Mouse (Mus musculus): Measurements from ENCODE around the gene Ctnna3. TPM values are rescaled to one million over a fixed set of nuclear protein-coding genes. Genes with fewer than 3 reads are reported as not detected.

Gene Ctnna3
- total and polyA plus RNA-seq, 2 experiments from 2014 or later = 0.63 to 1.0 TPM

DNA sequence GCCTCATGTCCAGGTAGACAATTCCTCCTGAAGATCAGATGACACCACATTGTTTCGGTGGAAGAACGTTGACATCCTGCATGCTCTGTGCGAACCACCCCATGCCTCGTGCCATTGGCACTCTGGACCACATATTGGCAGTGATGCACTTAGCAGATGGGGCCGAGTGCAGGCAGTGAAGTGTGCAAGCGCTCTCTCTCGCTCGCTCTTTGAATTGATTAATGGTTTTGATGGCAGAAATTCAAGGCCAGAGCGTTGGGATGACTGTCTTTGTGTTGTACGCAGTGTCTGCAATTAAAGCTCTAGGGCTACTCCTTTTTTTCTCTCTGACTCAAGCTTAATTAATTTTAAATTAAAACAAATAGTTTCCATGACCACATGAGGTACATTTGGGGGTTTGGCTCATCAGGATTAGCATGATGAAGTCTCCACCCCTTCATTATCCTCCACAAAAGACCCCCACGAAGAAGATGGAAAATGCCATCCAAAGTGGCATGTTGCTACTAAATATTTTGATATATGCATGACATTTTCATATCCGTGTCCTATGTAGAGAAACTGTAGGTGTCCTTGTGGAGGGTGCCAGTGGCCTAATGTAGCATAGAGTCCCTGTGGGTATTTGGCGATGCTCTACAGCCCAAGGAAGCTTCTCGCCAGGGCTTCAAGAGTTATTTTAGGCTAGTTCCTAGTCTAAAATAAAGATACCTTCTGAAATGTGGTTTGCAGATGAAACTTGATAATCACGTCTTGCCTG is 700.7 kb downstream of the Ctnna3 start:
- H3K36me3 ChIP-seq (ENCODE audit: insufficient read depth, low read length) = no peaks in the 10 kb centered on the region
- no peak overlapping the region for H3K4me2 ChIP-seq (ENCODE audit: low read depth, low read length, poor library complexity, severe bottlenecking)
- peak; percentile 41; the same call in 1 of the 2 replicates for ATAC-seq (ENCODE audit: low FRiP score)
- no peak overlapping the region for H3K9ac ChIP-seq (replicated peaks; ENCODE audit: low read length, poor library complexity, severe bottlenecking)
- no peaks in the 10 kb centered on the region for H3K9me3 ChIP-seq (ENCODE audit: low read length)
- TF ChIP-seq CTCF (IDR thresholded peaks at IDR 0.05) = no peak
- no peak overlapping the region for H3K27ac ChIP-seq (ENCODE audit: low read depth, low read length)
- H3K4me3 ChIP-seq (ENCODE audit: low read depth, low read length) = no peak overlapping the region
- H3K27me3 ChIP-seq (ENCODE audit: insufficient read depth, low read length) = no peaks in the 10 kb centered on the region
- no peaks in the 10 kb centered on the region for H3K4me1 ChIP-seq (ENCODE audit: insufficient read depth, low read length)
- peak; percentile 78 for DNase-seq (ENCODE audit: low spot score)
- WGBS = 81% methylated on average over 15 of the region's 15 CpGs

DNA sequence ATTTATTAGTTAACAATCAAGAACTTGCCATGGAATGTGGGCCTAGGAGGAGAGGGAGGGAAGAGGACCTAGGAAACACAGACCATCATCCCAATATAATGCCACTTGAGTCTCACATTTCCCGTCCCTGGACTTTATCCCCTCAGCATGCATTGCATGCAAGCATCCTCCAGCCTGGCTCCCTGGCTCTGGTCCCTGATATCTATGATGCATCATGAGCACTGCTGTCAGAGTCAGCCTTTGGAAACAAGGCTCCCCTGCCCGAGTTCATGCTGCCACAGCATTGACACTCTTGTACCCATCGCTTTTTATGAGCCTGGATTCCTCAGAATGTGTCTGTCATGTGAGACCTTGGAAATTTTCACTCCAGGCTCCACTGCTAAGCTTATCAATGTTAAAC is 703.6 kb downstream of the Ctnna3 start:
- H3K4me2 ChIP-seq (ENCODE audit: low read depth, low read length, poor library complexity, severe bottlenecking) = no peak overlapping the region
- H3K9ac ChIP-seq (replicated peaks; ENCODE audit: low read length, poor library complexity, severe bottlenecking) = no peak overlapping the region
- no peak overlapping the region for H3K4me3 ChIP-seq (ENCODE audit: low read depth, low read length)
- H3K27ac ChIP-seq (ENCODE audit: low read depth, low read length) = no peak overlapping the region
- no peak for ATAC-seq (ENCODE audit: low FRiP score)
- H3K9me3 ChIP-seq (ENCODE audit: low read length) = no peaks in the 10 kb centered on the region
- no peaks in the 10 kb centered on the region for H3K27me3 ChIP-seq (ENCODE audit: insufficient read depth, low read length)
- H3K36me3 ChIP-seq (ENCODE audit: insufficient read depth, low read length) = no peaks in the 10 kb centered on the region
- no peaks in the 10 kb centered on the region for H3K4me1 ChIP-seq (ENCODE audit: insufficient read depth, low read length)
- no peak for TF ChIP-seq CTCF (IDR thresholded peaks at IDR 0.05)
- WGBS = 78% methylated on average over 3 of the region's 3 CpGs
- no peak for DNase-seq (ENCODE audit: low spot score)

DNA sequence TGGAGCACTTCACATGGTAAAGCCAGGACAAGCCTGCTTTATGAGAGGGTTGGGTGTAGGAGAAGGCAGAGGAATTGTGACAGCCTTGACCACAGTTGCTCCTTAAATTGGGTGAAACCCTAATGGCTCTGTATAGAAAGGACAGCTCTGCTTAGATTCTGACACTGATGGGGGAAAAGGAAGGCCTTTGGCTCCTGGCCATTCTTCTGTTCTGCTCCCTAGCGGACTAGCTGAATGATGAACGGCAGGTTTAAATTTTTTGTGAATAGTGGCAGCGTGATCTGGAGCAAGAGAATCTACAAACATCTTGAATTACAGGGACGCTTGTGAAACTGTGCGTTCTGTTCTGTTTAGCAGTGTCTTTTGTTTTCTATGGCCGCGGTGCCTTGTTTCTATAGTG is 705.6 kb downstream of the Ctnna3 start:
- peak; percentile 19; the same call in 1 of the 2 replicates for TF ChIP-seq CTCF (IDR thresholded peaks at IDR 0.05)
- Histone ChIP-seq H3K27ac (ENCODE audit: low read depth, low read length) (no peak overlapping the region), H3K4me3 (ENCODE audit: low read depth, low read length) (no peak overlapping the region), H3K9ac (replicated peaks; ENCODE audit: low read length, poor library complexity, severe bottlenecking) (no peak overlapping the region), H3K4me1 (ENCODE audit: insufficient read depth, low read length) (no peaks in the 10 kb centered on the region), H3K36me3 (ENCODE audit: insufficient read depth, low read length) (no peaks in the 10 kb centered on the region), H3K9me3 (ENCODE audit: low read length) (no peaks in the 10 kb centered on the region), H3K27me3 (ENCODE audit: insufficient read depth, low read length) (no peaks in the 10 kb centered on the region), H3K4me2 (ENCODE audit: low read depth, low read length, poor library complexity, severe bottlenecking) (no peak overlapping the region)
- 32% methylated on average over 7 of the region's 7 CpGs for WGBS
- DNase-seq (ENCODE audit: low spot score) (peak; percentile 26), ATAC-seq (ENCODE audit: low FRiP score) (no peak)

DNA sequence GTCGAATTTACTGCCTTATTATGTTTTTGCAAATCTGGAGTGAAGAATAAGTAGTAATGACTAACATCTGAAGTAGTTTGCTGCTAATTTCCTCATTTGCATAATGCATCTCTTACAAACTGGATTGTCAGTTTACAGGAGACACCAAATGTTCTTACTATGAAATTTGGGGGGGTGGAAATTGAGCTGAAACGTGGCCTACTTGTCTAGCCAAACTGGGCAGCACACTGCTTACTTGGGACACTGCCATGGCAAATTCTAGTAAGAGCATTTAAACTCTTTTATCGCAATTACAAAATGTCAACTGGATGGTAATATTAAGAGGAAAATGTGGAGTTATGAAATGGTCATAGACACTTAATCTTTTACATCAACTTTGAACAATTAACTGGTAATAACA is 716.6 kb downstream of the Ctnna3 start:
- WGBS = 82% methylated on average over 3 of the region's 3 CpGs
- Histone ChIP-seq H3K4me1 (ENCODE audit: insufficient read depth, low read length) (no peaks in the 10 kb centered on the region), H3K27me3 (ENCODE audit: insufficient read depth, low read length) (no peaks in the 10 kb centered on the region), H3K4me2 (ENCODE audit: low read depth, low read length, poor library complexity, severe bottlenecking) (no peak overlapping the region), H3K27ac (ENCODE audit: low read depth, low read length) (no peak overlapping the region), H3K9ac (replicated peaks; ENCODE audit: low read length, poor library complexity, severe bottlenecking) (no peak overlapping the region), H3K36me3 (ENCODE audit: insufficient read depth, low read length) (no peaks in the 10 kb centered on the region), H3K9me3 (ENCODE audit: low read length) (no peaks in the 10 kb centered on the region), H3K4me3 (ENCODE audit: low read depth, low read length) (no peak overlapping the region)
- DNase-seq (ENCODE audit: low spot score) (no peak), ATAC-seq (ENCODE audit: low FRiP score) (no peak)
- TF ChIP-seq CTCF (IDR thresholded peaks at IDR 0.05) = no peak

DNA sequence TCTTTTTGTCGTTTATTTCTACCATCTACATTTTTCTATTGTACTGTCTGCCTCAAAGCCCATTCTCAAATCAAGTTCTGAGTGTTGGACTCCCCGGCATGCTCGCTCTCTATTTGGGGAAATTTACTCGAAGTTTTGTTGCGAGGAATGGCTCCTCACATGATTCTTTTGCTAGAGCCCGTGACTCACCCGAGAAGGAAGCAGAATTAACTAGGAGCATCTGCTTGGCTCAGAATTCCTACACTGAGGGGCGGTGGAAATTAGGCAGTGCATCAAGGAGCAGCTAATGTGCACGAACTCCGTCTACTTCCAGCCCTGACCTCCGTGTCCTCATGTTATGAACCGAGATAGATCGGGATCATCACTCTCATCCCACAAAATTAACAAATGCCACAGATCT is 751.8 kb downstream of the Ctnna3 start:
- 95% methylated on average over 13 of the region's 13 CpGs for WGBS
- H3K27me3 ChIP-seq (ENCODE audit: insufficient read depth, low read length) = no peaks in the 10 kb centered on the region
- H3K4me3 ChIP-seq (ENCODE audit: low read depth, low read length) = no peak overlapping the region

DNA sequence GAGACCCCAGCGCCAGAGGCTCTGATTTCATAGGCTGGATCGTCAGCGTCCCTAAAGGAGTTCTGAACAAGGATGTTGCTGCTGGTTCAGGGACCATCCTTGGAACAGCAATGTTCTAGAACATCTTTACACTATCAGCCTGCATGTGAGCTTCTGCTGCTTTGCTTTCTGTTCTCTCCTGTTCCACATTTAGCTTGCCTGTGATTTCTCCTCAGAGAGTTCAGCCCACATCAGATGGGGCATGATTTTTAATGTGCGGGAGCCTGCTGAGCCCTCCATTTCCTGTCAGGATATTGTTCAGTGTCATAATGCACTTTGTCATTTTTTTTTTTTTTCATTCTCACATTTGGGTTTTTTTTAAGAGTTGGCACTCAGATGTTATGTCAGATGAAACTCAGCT is 752.8 kb downstream of the Ctnna3 start:
- WGBS = 94% methylated on average over 4 of the region's 4 CpGs
- Histone ChIP-seq H3K27me3 (ENCODE audit: insufficient read depth, low read length) (no peaks in the 10 kb centered on the region), H3K4me2 (ENCODE audit: low read depth, low read length, poor library complexity, severe bottlenecking) (no peak overlapping the region), H3K9me3 (ENCODE audit: low read length) (no peaks in the 10 kb centered on the region), H3K36me3 (ENCODE audit: insufficient read depth, low read length) (no peaks in the 10 kb centered on the region), H3K4me1 (ENCODE audit: insufficient read depth, low read length) (no peaks in the 10 kb centered on the region), H3K9ac (replicated peaks; ENCODE audit: low read length, poor library complexity, severe bottlenecking) (no peak overlapping the region), H3K27ac (ENCODE audit: low read depth, low read length) (no peak overlapping the region), H3K4me3 (ENCODE audit: low read depth, low read length) (no peak overlapping the region)
- ATAC-seq (ENCODE audit: low FRiP score) = no peak
- no peak for TF ChIP-seq CTCF (IDR thresholded peaks at IDR 0.05)
- DNase-seq (ENCODE audit: low spot score) = no peak

More for the DNA sequence above, 751.8 kb downstream of the Ctnna3 start:
- TF ChIP-seq CTCF (IDR thresholded peaks at IDR 0.05) = no peak
- H3K27ac ChIP-seq (ENCODE audit: low read depth, low read length) = no peak overlapping the region
- no peak for DNase-seq (ENCODE audit: low spot score)
- H3K4me1 ChIP-seq (ENCODE audit: insufficient read depth, low read length) = no peaks in the 10 kb centered on the region
- no peaks in the 10 kb centered on the region for H3K36me3 ChIP-seq (ENCODE audit: insufficient read depth, low read length)
- no peak for ATAC-seq (ENCODE audit: low FRiP score)
- no peaks in the 10 kb centered on the region for H3K9me3 ChIP-seq (ENCODE audit: low read length)
- no peak overlapping the region for H3K9ac ChIP-seq (replicated peaks; ENCODE audit: low read length, poor library complexity, severe bottlenecking)
- H3K4me2 ChIP-seq (ENCODE audit: low read depth, low read length, poor library complexity, severe bottlenecking) = no peak overlapping the region

Measured in midbrain, postnatal 0 days (tissue).